Mouse (Mus musculus) myocyte (in vitro differentiated cells): ENCODE measurements around the gene Fndc5. TPM values are rescaled to one million over a fixed set of nuclear protein-coding genes. Genes with fewer than 3 reads are reported as not detected.

Experiments used
- H3K27me3 ChIP-seq: one replicate; pipeline ENCODE4 v1.6.1; 2011; ENCODE audit not compliant: control insufficient read depth, insufficient read depth, insufficient read length
- H3K36me3 ChIP-seq: one replicate; pipeline ENCODE4 v1.6.1; 2011; ENCODE audit not compliant: control insufficient read depth, insufficient read depth
- H3K4me2 ChIP-seq: one replicate; pipeline ENCODE4 v1.6.1; 2011; ENCODE audit warnings: low read depth, control low read depth
- H3K4me3 ChIP-seq: one replicate; pipeline ENCODE4 v1.5.1; 2011; ENCODE audit warnings: mild to moderate bottlenecking, control low read depth, moderate library complexity
- H3K79me2 ChIP-seq: one replicate; pipeline ENCODE4 v1.6.1; 2011; ENCODE audit not compliant: control insufficient read depth, insufficient read depth
- H3ac ChIP-seq: one replicate; pipeline ENCODE4 v1.6.1; 2011; ENCODE audit not compliant: control insufficient read depth, insufficient read length
- CEBPB ChIP-seq: IDR thresholded peaks from 2 replicates; pipeline ENCODE4 v1.6.1; 2011; ENCODE audit warnings: mild to moderate bottlenecking, moderate library complexity; ENCODE audit not compliant: poor library complexity, insufficient read depth, severe bottlenecking
- E2F4 ChIP-seq: IDR thresholded peaks from one replicate; pipeline ENCODE4 v1.6.1; 2011; ENCODE audit warnings: mild to moderate bottlenecking, control low read depth, moderate library complexity; ENCODE audit not compliant: insufficient read depth
- MAX ChIP-seq: IDR thresholded peaks from one replicate; pipeline ENCODE4 v1.6.1; 2011; ENCODE audit warnings: low read depth, mild to moderate bottlenecking, control low read depth
- MYOD1 ChIP-seq, 3 experiments: IDR thresholded peaks; one replicate each; pipeline ENCODE4 v1.6.1; 2011; ENCODE audit warnings: control low read depth in 2 of 3, low read depth in 2 of 3, mild to moderate bottlenecking in 2 of 3, moderate library complexity in 1 of 3; ENCODE audit not compliant: insufficient read length in 2 of 3, control insufficient read depth in 1 of 3
- MYOG ChIP-seq, 3 experiments: IDR thresholded peaks; one replicate each; pipeline ENCODE4 v1.6.1; 2011; ENCODE audit warnings: control low read depth in 2 of 3, low read depth in 2 of 3, mild to moderate bottlenecking in 2 of 3; ENCODE audit not compliant: insufficient read length in 2 of 3, control insufficient read depth in 1 of 3, insufficient read depth in 1 of 3
- POLR2A ChIP-seq: IDR thresholded peaks from one replicate; pipeline ENCODE4 v1.6.1; 2011; ENCODE audit warnings: low read depth, mild to moderate bottlenecking, control low read depth, moderate library complexity; ENCODE audit not compliant: insufficient read length
- POLR2AphosphoS2 ChIP-seq: IDR thresholded peaks from one replicate; pipeline ENCODE4 v1.6.1; 2011; ENCODE audit warnings: low read depth, control low read depth; ENCODE audit not compliant: insufficient read length
- REST ChIP-seq: IDR thresholded peaks from one replicate; pipeline ENCODE4 v1.6.1; 2011; ENCODE audit warnings: mild to moderate bottlenecking, control low read depth, moderate library complexity; ENCODE audit not compliant: insufficient read depth, insufficient read length
- SRF ChIP-seq: IDR thresholded peaks from one replicate; pipeline ENCODE4 v1.6.1; 2011; ENCODE audit warnings: low read depth; ENCODE audit not compliant: control insufficient read depth, insufficient read length
- TCF12 ChIP-seq: IDR thresholded peaks from one replicate; pipeline ENCODE4 v1.6.1; 2011; ENCODE audit warnings: mild to moderate bottlenecking, control low read depth; ENCODE audit not compliant: poor library complexity, insufficient read depth, severe bottlenecking
- TCF3 ChIP-seq: IDR thresholded peaks from one replicate; pipeline ENCODE4 v1.6.1; 2011; ENCODE audit warnings: low read depth, control low read depth; ENCODE audit not compliant: insufficient read length
- USF1 ChIP-seq: IDR thresholded peaks from one replicate; pipeline ENCODE4 v1.6.1; 2011; ENCODE audit warnings: low read depth, mild to moderate bottlenecking, control low read depth, moderate library complexity
- polyA plus RNA-seq: library from polyadenylated mRNA; unstranded; fragments of >200 nt; fragmentation: generic; extraction: Trizol; gene quantifications from one replicate; pipeline ENCODE4 v1.2.1, GENCODE M21; 2012; ENCODE audit warnings: missing spikeins

The Fndc5 gene
- polyA plus RNA-seq, 1 experiment: 41.3 TPM

GRCm38 (mm10) chr4:129130755-129131303 is 6.0 kb upstream of the Fndc5 start:
- TF ChIP-seq TCF12: no peak
- TF ChIP-seq POLR2AphosphoS2: no peak
- TF ChIP-seq CEBPB: no peak
- no peak for TF ChIP-seq REST
- TF ChIP-seq POLR2A: no peak
- TF ChIP-seq SRF: no peak
- no peak for TF ChIP-seq USF1
- no peak overlapping the region for H3K4me2 ChIP-seq
- no peak overlapping the region for H3ac ChIP-seq
- no peaks in the 10 kb centered on the region for H3K36me3 ChIP-seq
- no peaks in the 10 kb centered on the region for H3K27me3 ChIP-seq
- H3K4me3 ChIP-seq: no peak overlapping the region
- H3K79me2 ChIP-seq: no peaks in the 10 kb centered on the region

DNA sequence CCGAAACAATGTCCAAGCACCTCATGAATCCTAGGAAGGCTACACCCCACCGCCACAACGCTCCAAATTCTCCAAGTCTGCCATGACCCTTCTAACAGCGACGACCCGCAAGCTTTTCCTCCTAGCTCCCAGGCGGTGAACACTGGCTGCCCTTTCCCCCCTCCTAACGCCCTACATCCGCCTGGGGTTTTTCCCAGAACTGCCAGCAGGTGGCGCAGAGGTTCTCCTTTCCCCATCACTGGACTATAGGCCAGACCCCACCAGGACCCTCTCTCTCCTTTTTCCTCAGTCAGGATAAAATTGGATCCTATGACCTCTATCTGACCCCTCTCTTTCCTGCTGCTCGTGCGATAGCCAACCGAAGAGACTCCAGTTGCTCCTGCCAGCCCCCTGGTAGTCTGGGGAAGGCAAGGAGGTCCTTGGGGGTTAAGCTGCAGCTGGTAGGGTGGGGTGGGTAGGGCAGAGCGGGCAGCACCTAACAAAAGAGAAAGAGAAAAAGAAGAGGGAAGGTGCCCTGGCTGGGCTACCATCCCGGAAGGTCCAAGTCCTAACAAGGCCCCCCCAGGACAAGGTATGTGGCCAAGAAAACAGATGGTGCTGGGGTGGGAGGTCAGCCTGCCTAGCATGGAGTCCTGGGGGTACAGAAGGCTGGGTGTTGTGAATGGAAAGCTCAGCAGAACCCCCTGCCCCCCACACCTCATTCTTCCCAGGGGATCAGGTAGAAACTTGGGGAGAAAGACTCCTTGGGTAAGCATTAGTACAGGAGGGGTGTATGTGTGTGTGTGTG is 1.8 kb upstream of the Fndc5 start:
- peaks cover 9% of the 10 kb centered on the region for H3K27me3 ChIP-seq
- no peaks in the 10 kb centered on the region for H3K79me2 ChIP-seq
- H3K4me3 ChIP-seq: peak overlapping the region; percentile 16

GRCm38 (mm10) chr4:129135637-129136036 is 1.2 kb upstream of the Fndc5 start:
- H3K4me2 ChIP-seq: peak overlapping the region; percentile 58
- no peaks in the 10 kb centered on the region for H3K36me3 ChIP-seq
- peak overlapping the region; percentile 16 for H3K4me3 ChIP-seq
- H3ac ChIP-seq: no peak overlapping the region
- H3K79me2 ChIP-seq: no peaks in the 10 kb centered on the region
- TF ChIP-seq POLR2AphosphoS2 (no peak), MYOD1 (IDR thresholded peaks at IDR 0.05; ENCODE audit: control insufficient read depth in 1 of 3, insufficient read length in 2 of 3, low read depth in 2 of 3) (no peak), TCF3 (no peak), CEBPB (no peak), POLR2A (no peak)
- H3K27me3 ChIP-seq: peaks cover 9% of the 10 kb centered on the region

More for the DNA sequence above, 1.8 kb upstream of the Fndc5 start:
- no peak overlapping the region for H3ac ChIP-seq
- TF ChIP-seq SRF: no peak
- no peak for TF ChIP-seq TCF12
- no peak for TF ChIP-seq MYOG (IDR thresholded peaks at IDR 0.05; ENCODE audit: control insufficient read depth in 1 of 3, insufficient read depth in 1 of 3, insufficient read length in 2 of 3, low read depth in 2 of 3)
- no peak for TF ChIP-seq E2F4
- no peak for TF ChIP-seq MAX
- no peak for TF ChIP-seq MYOD1 (IDR thresholded peaks at IDR 0.05; ENCODE audit: control insufficient read depth in 1 of 3, insufficient read length in 2 of 3, low read depth in 2 of 3)
- no peak for TF ChIP-seq REST
- no peaks in the 10 kb centered on the region for H3K36me3 ChIP-seq
- peak overlapping the region; percentile 58 for H3K4me2 ChIP-seq

GRCm38 (mm10) chr4:129136189-129136578 is 615 bp upstream of the Fndc5 start:
- H3K4me3 ChIP-seq: peak overlapping the region; percentile 16
- H3K27me3 ChIP-seq: peaks cover 9% of the 10 kb centered on the region
- no peaks in the 10 kb centered on the region for H3K79me2 ChIP-seq

DNA sequence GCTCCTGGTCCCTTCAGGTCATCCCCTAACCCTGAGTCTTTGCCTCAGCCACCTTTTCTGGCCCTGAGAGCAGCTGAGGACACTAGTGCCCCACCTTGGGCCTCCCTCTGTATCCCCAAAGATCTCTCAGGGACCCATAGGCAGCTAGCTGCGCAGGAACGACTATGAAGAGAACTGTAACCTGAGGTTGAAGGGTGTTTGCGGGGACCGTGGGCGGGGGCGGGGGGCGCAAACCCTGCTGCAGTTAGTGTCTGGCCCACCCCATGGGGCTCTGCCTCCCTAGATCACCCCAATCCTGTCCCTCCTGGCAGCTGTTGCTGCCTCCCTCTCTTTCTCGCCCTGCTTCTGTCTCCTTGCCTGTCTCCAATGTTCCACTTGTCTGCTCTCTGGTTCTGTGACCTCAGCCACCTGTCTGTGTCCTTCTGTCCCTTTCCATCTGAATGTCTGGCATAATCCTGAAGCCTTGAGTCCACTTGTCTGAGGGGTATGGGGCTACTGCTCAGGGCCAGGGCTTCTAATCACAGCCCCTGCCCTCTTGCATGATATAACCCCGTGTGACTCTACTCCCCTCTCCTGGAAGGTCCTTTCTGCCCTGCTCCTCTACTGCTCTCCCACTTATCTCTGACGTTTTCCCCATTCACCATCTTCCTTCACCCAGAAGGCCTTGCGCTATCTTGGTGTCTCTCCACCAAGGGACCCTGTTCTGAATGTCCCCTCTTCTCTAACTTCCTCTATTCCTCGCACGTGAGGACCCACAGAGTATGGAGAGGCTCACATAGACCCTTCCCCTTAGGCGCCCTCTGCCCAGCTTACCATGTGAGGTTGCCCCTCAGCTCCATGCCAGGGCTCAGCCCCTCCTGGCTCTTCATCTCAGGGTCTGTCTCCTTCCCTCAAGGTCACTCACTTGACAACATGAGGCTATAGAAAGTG is 858 bp downstream of the Fndc5 start:
- Histone ChIP-seq H3K36me3 (no peaks in the 10 kb centered on the region), H3ac (peak overlapping the region; percentile 42), H3K4me3 (peak overlapping the region; percentile 16), H3K27me3 (peaks cover 9% of the 10 kb centered on the region), H3K79me2 (no peaks in the 10 kb centered on the region), H3K4me2 (peak overlapping the region; percentile 56)
- TF ChIP-seq POLR2A: peak; percentile 14
- no peak for TF ChIP-seq MAX
- peak; percentile 9 for TF ChIP-seq POLR2AphosphoS2
- TF ChIP-seq TCF3: no peak
- TF ChIP-seq E2F4: no peak
- no peak for TF ChIP-seq CEBPB
- TF ChIP-seq MYOG (IDR thresholded peaks at IDR 0.05; ENCODE audit: control insufficient read depth in 1 of 3, insufficient read depth in 1 of 3, insufficient read length in 2 of 3, low read depth in 2 of 3): peak in 2 of 3 experiments; percentile 65 to 86
- TF ChIP-seq REST: no peak
- TF ChIP-seq SRF: no peak
- TF ChIP-seq TCF12: peak; percentile 57
- TF ChIP-seq USF1: no peak
- peak; percentile 31 to 91 (median 87) for TF ChIP-seq MYOD1 (IDR thresholded peaks at IDR 0.05; ENCODE audit: control insufficient read depth in 1 of 3, insufficient read length in 2 of 3, low read depth in 2 of 3)

More at GRCm38 (mm10) chr4:129136189-129136578, 615 bp upstream of the Fndc5 start:
- peak overlapping the region; percentile 58 for H3K4me2 ChIP-seq
- H3K36me3 ChIP-seq: no peaks in the 10 kb centered on the region
- peak overlapping the region; percentile 42 for H3ac ChIP-seq
- TF ChIP-seq MYOD1 (IDR thresholded peaks at IDR 0.05; ENCODE audit: control insufficient read depth in 1 of 3, insufficient read length in 2 of 3, low read depth in 2 of 3) (no peak), POLR2AphosphoS2 (no peak), POLR2A (no peak), TCF12 (no peak), CEBPB (no peak), E2F4 (no peak)
